Mouse (Mus musculus) ovary, postnatal 10 days (tissue): Measurements from ENCODE around the gene Tjp1.

ENCODE experiments used
- DNase-seq: peaks from one replicate; pipeline ENCODE4 v3.0.0; 2022; ENCODE audit warnings: low spot score

Tjp1 gene

GRCm38 (mm10) chr7:65486259-65486681 is 41.3 kb downstream of the Tjp1 start:
- DNase-seq: no peak

- no peak for DNase-seq
These were observed 43.3 kb downstream of the Tjp1 start for GRCm38 (mm10) chr7:65484170-65484778.

- no peak for DNase-seq
These were observed 45.4 kb downstream of the Tjp1 start for GRCm38 (mm10) chr7:65482216-65482615.

- no peak for DNase-seq
These were observed 55.5 kb downstream of the Tjp1 start for GRCm38 (mm10) chr7:65472048-65472447.

GRCm38 (mm10) chr7:65471406-65471805 is 56.2 kb downstream of the Tjp1 start:
- DNase-seq: no peak

- DNase-seq: no peak
These were observed 57.4 kb downstream of the Tjp1 start for GRCm38 (mm10) chr7:65470214-65470613.

GRCm38 (mm10) chr7:65469666-65470065 is 57.9 kb downstream of the Tjp1 start:
- DNase-seq: no peak

- DNase-seq: no peak
These were observed 59.4 kb downstream of the Tjp1 start for GRCm38 (mm10) chr7:65468191-65468590.

GRCm38 (mm10) chr7:65467306-65468021 is 60.1 kb downstream of the Tjp1 start:
- no peak for DNase-seq

- DNase-seq: no peak
These were observed 61.4 kb downstream of the Tjp1 start for GRCm38 (mm10) chr7:65466137-65466536.

GRCm38 (mm10) chr7:65464518-65465037 is 63.0 kb downstream of the Tjp1 start:
- DNase-seq: no peak

GRCm38 (mm10) chr7:65463438-65463837 is 64.1 kb downstream of the Tjp1 start:
- no peak for DNase-seq

GRCm38 (mm10) chr7:65461412-65461811 is 66.2 kb downstream of the Tjp1 start:
- DNase-seq: no peak

GRCm38 (mm10) chr7:65460196-65460595 is 67.4 kb downstream of the Tjp1 start:
- DNase-seq: no peak

- DNase-seq: no peak
These were observed 71.5 kb downstream of the Tjp1 start for GRCm38 (mm10) chr7:65456031-65456430.

GRCm38 (mm10) chr7:65455208-65455607 is 72.4 kb downstream of the Tjp1 start:
- no peak for DNase-seq

- no peak for DNase-seq
These were observed 73.3 kb downstream of the Tjp1 start for GRCm38 (mm10) chr7:65454269-65454668.

GRCm38 (mm10) chr7:65452246-65452645 is 75.3 kb downstream of the Tjp1 start:
- DNase-seq: no peak

- DNase-seq: no peak
These were observed 77.4 kb downstream of the Tjp1 start for GRCm38 (mm10) chr7:65450158-65450557.

- DNase-seq: no peak
These were observed 86.1 kb downstream of the Tjp1 start for GRCm38 (mm10) chr7:65441505-65441904.

- no peak for DNase-seq
These were observed 88.1 kb downstream of the Tjp1 start for GRCm38 (mm10) chr7:65439518-65439917.

- no peak for DNase-seq
These were observed 89.4 kb downstream of the Tjp1 start for GRCm38 (mm10) chr7:65438146-65438545.

GRCm38 (mm10) chr7:65436921-65437320 is 90.7 kb downstream of the Tjp1 start:
- DNase-seq: no peak
